ENCODE assay signal across 11 mouse cellular contexts in genomic region chr17:84082571-84082970, GRCm38 (mm10).
DNase-seq lines count a peak whose midpoint lies in the region; ATAC-seq lines count a peak whose summit lies in the region.
"Had no signal": no experiment of that assay in that cellular context is flagged by ENCODE, and none has a peak within 500 bp of the region (broad histone marks: within the 10 kb centered on the region; RNA-seq: fewer than 3 reads in every experiment).

No protein-coding gene starts in this region.

- H3K4me2 ChIP-seq in heart, embryonic 11.5 days: no peak overlapping the region
- H3K4me2 ChIP-seq in midbrain, embryonic 16.5 days (ENCODE audit: low read length): no peak overlapping the region
- no peak overlapping the region for H3K4me2 ChIP-seq in midbrain, embryonic 11.5 days
- no peak overlapping the region for H3K4me2 ChIP-seq in intestine, embryonic 15.5 days (replicated peaks)
- H3K4me2 ChIP-seq: liver, embryonic 15.5 days had no signal

- H3K9me3 ChIP-seq in heart, embryonic 11.5 days (replicated peaks; ENCODE audit: control insufficient read depth, low read length): no peaks in the 10 kb centered on the region
- no peaks in the 10 kb centered on the region for H3K9me3 ChIP-seq in midbrain, embryonic 16.5 days (replicated peaks; ENCODE audit: control insufficient read depth, low read length, poor library complexity, severe bottlenecking)
- no peaks in the 10 kb centered on the region for H3K9me3 ChIP-seq in midbrain, embryonic 11.5 days (ENCODE audit: control insufficient read depth, low read length)
- H3K9me3 ChIP-seq in intestine, embryonic 15.5 days: no peaks in the 10 kb centered on the region
- H3K9me3 ChIP-seq: liver, embryonic 15.5 days; megakaryocyte, embryonic 14.5 days had no signal

- H3K9ac ChIP-seq in heart, embryonic 11.5 days (ENCODE audit: low read depth, low read length): 0 out of 2 replicates have a peak overlapping the region, but pooled peaks have one; percentile 28
- no peak overlapping the region for H3K9ac ChIP-seq in midbrain, embryonic 16.5 days (ENCODE audit: low read depth, low read length)
- H3K9ac ChIP-seq in midbrain, embryonic 11.5 days (ENCODE audit: low read length): no peak overlapping the region
- no peak overlapping the region for H3K9ac ChIP-seq in intestine, embryonic 15.5 days
- H3K9ac ChIP-seq: liver, embryonic 15.5 days had no signal

- peaks cover 29% of the 10 kb centered on the region for H3K4me1 ChIP-seq in heart, embryonic 11.5 days (ENCODE audit: control insufficient read depth, insufficient read depth, low read length)
- no peaks in the 10 kb centered on the region for H3K4me1 ChIP-seq in midbrain, embryonic 16.5 days (ENCODE audit: control insufficient read depth, insufficient read depth, low read length)
- peaks cover 3% of the 10 kb centered on the region; the same call in 1 of the 2 replicates for H3K4me1 ChIP-seq in midbrain, embryonic 11.5 days (ENCODE audit: control insufficient read depth, insufficient read depth, low read length)
- peaks cover 37% of the 10 kb centered on the region for H3K4me1 ChIP-seq in intestine, embryonic 15.5 days (replicated peaks)

- intact Hi-C loops in left cerebral cortex, postnatal 14 days (cut with DNase I): no loop called here
- intact Hi-C loops in gastrocnemius, postnatal 14 days (cut with DNase I; ENCODE audit: low total_unique reads): no loop called here

- whole genome bisulfite sequencing in heart, embryonic 11.5 days (ENCODE audit: insufficient replicate concordance): 81% methylated on average over 5 of the region's 5 CpGs
- whole genome bisulfite sequencing in midbrain, embryonic 16.5 days: 95% methylated on average over 5 of the region's 5 CpGs
- 95% methylated on average over 5 of the region's 5 CpGs for WGBS in midbrain, embryonic 11.5 days
- WGBS in intestine, embryonic 15.5 days: 92% methylated on average over 5 of the region's 5 CpGs

- no peak for ATAC-seq in heart, embryonic 11.5 days (replicated peaks; ENCODE audit: insufficient number of reproducible peaks, low FRiP score, low TSS enrichment)
- ATAC-seq in midbrain, embryonic 16.5 days: no peak
- ATAC-seq in midbrain, embryonic 11.5 days (ENCODE audit: low FRiP score): no peak
- ATAC-seq in intestine, embryonic 15.5 days: no peak
- ATAC-seq: inflammation-experienced regulatory T-cells, adult 6 months had no signal

- no peaks in the 10 kb centered on the region for H3K36me3 ChIP-seq in heart, embryonic 11.5 days (ENCODE audit: control insufficient read depth, insufficient read depth, low read length)
- H3K36me3 ChIP-seq in midbrain, embryonic 16.5 days (ENCODE audit: control insufficient read depth, insufficient read depth, low read length): no peaks in the 10 kb centered on the region
- no peaks in the 10 kb centered on the region for H3K36me3 ChIP-seq in midbrain, embryonic 11.5 days (ENCODE audit: control insufficient read depth, insufficient read depth, low read length)
- H3K36me3 ChIP-seq in intestine, embryonic 15.5 days: no peaks in the 10 kb centered on the region
- H3K36me3 ChIP-seq: liver, embryonic 15.5 days had no signal

- H3K27me3 ChIP-seq in heart, embryonic 11.5 days (ENCODE audit: control insufficient read depth, insufficient read depth, low read length): no peaks in the 10 kb centered on the region
- H3K27me3 ChIP-seq in midbrain, embryonic 16.5 days (ENCODE audit: control insufficient read depth, insufficient read depth, low read depth, low read length): no peaks in the 10 kb centered on the region
- no peaks in the 10 kb centered on the region for H3K27me3 ChIP-seq in midbrain, embryonic 11.5 days (ENCODE audit: control insufficient read depth, insufficient read depth, low read length)
- H3K27me3 ChIP-seq in intestine, embryonic 15.5 days (replicated peaks): no peaks in the 10 kb centered on the region
- H3K27me3 ChIP-seq: liver, embryonic 15.5 days had no signal

- no peak overlapping the region for H3K4me3 ChIP-seq in heart, embryonic 11.5 days (ENCODE audit: low read depth, low read length)
- no peak overlapping the region for H3K4me3 ChIP-seq in midbrain, embryonic 16.5 days (ENCODE audit: low read depth, low read length)
- H3K4me3 ChIP-seq in midbrain, embryonic 11.5 days (ENCODE audit: low read depth, low read length): no peak overlapping the region
- H3K4me3 ChIP-seq in intestine, embryonic 15.5 days (replicated peaks): no peak overlapping the region
- H3K4me3 ChIP-seq: liver, embryonic 15.5 days; megakaryocyte, embryonic 14.5 days had no signal

- DNase-seq in heart, postnatal 4 days: no peak
- no peak for DNase-seq in midbrain, embryonic 11.5 days (ENCODE audit: low spot score, missing footprints)
- no peak for DNase-seq in left cerebral cortex, postnatal 14 days (ENCODE audit: low spot score in 2 of 2)
- no peak for DNase-seq in gastrocnemius, postnatal 14 days
- no peak for DNase-seq in urinary bladder, adult 18-20 months (ENCODE audit: low spot score in 2 of 2)

- H3K27ac ChIP-seq in heart, embryonic 11.5 days (ENCODE audit: low read depth, low read length): 0 out of 2 replicates have a peak overlapping the region, but pooled peaks have one; percentile 57
- H3K27ac ChIP-seq in midbrain, embryonic 16.5 days (ENCODE audit: low read length): peak overlapping the region; percentile 44; the same call in 1 of the 2 replicates
- H3K27ac ChIP-seq in midbrain, embryonic 11.5 days (ENCODE audit: low read depth, low read length): no peak overlapping the region
- peak overlapping the region; percentile 33; the same call in 1 of the 2 replicates for H3K27ac ChIP-seq in intestine, embryonic 15.5 days
- H3K27ac ChIP-seq: liver, embryonic 15.5 days had no signal
